Mouse (Mus musculus): Measurements from ENCODE around the gene Gm3854. TPM values are rescaled to one million over a fixed set of nuclear protein-coding genes. Genes with fewer than 3 reads are reported as not detected.
A peak's percentile ranks its signal among the peaks of the same experiment; 100 is the strongest.

The Gm3854 gene
- polyA plus RNA-seq, 1 experiment from 2014 or later: 0.11 TPM

GRCm38 (mm10) chr7:6378441-6378840 lies 34.9 kb downstream of the Gm3854 start:
- no peak overlapping the region for H3K4me2 ChIP-seq (ENCODE audit: low read depth, low read length)
- H3K27me3 ChIP-seq (ENCODE audit: control insufficient read depth, insufficient read depth, low read depth, low read length): no peaks in the 10 kb centered on the region
- H3K9me3 ChIP-seq (replicated peaks; ENCODE audit: control insufficient read depth, low read length): no peaks in the 10 kb centered on the region
- no peaks in the 10 kb centered on the region for H3K36me3 ChIP-seq (ENCODE audit: control insufficient read depth, insufficient read depth)
- no peak overlapping the region for H3K27ac ChIP-seq (ENCODE audit: low read length)
- H3K9ac ChIP-seq (ENCODE audit: low read depth, low read length): no peak overlapping the region
- H3K4me3 ChIP-seq (ENCODE audit: low read depth, low read length): no peak overlapping the region
- H3K4me1 ChIP-seq (ENCODE audit: control insufficient read depth, low read depth, low read length): peaks cover 12% of the 10 kb centered on the region
- WGBS (ENCODE audit: insufficient replicate concordance): 75% methylated on average over 8 of the region's 8 CpGs
- ATAC-seq (ENCODE audit: low read depth): no peak

GRCm38 (mm10) chr7:6381431-6381830 lies 37.9 kb downstream of the Gm3854 start:
- no peak for ATAC-seq (ENCODE audit: low read depth)
- Histone ChIP-seq H3K9me3 (replicated peaks; ENCODE audit: control insufficient read depth, low read length) (no peaks in the 10 kb centered on the region), H3K27me3 (ENCODE audit: control insufficient read depth, insufficient read depth, low read depth, low read length) (no peaks in the 10 kb centered on the region), H3K4me2 (ENCODE audit: low read depth, low read length) (no peak overlapping the region), H3K36me3 (ENCODE audit: control insufficient read depth, insufficient read depth) (no peaks in the 10 kb centered on the region), H3K4me1 (ENCODE audit: control insufficient read depth, low read depth, low read length) (peaks cover 18% of the 10 kb centered on the region), H3K27ac (ENCODE audit: low read length) (no peak overlapping the region), H3K4me3 (ENCODE audit: low read depth, low read length) (no peak overlapping the region), H3K9ac (ENCODE audit: low read depth, low read length) (no peak overlapping the region)
- WGBS (ENCODE audit: insufficient replicate concordance): 73% methylated on average over 2 of the region's 2 CpGs

- Histone ChIP-seq H3K9me3 (replicated peaks; ENCODE audit: control insufficient read depth, low read length) (no peaks in the 10 kb centered on the region), H3K4me2 (ENCODE audit: low read depth, low read length) (peak within 1 kb of the TSS; percentile 82), H3K4me1 (ENCODE audit: control insufficient read depth, low read depth, low read length) (peaks cover 18% of the 10 kb centered on the region), H3K4me3 (ENCODE audit: low read depth, low read length) (peak within 1 kb of the TSS; percentile 66), H3K27ac (ENCODE audit: low read length) (no peak within 1 kb of the TSS), H3K9ac (ENCODE audit: low read depth, low read length) (peak within 1 kb of the TSS; percentile 55), H3K36me3 (ENCODE audit: control insufficient read depth, insufficient read depth) (no peaks in the 10 kb centered on the region), H3K27me3 (ENCODE audit: control insufficient read depth, insufficient read depth, low read depth, low read length) (no peaks in the 10 kb centered on the region)
- peak; percentile 95 for ATAC-seq (ENCODE audit: low read depth)
- under 1% methylated on average over 28 of the region's 28 CpGs for WGBS (ENCODE audit: insufficient replicate concordance)
Observed at GRCm38 (mm10) chr7:6383044-6383455, 39.5 kb downstream of the Gm3854 start, which contains the start of gene Zfp28. Zfp28 (plus strand) TSS chr7:6383295.

- peaks cover 18% of the 10 kb centered on the region for H3K4me1 ChIP-seq (ENCODE audit: control insufficient read depth, low read depth, low read length)
- ATAC-seq (ENCODE audit: low read depth): no peak
- 23% methylated on average over 8 of the region's 8 CpGs for WGBS (ENCODE audit: insufficient replicate concordance)
- no peak overlapping the region for H3K9ac ChIP-seq (ENCODE audit: low read depth, low read length)
- peak overlapping the region; percentile 82; the same call in 1 of the 2 replicates for H3K4me2 ChIP-seq (ENCODE audit: low read depth, low read length)
- H3K27me3 ChIP-seq (ENCODE audit: control insufficient read depth, insufficient read depth, low read depth, low read length): no peaks in the 10 kb centered on the region
- H3K27ac ChIP-seq (ENCODE audit: low read length): no peak overlapping the region
- peak overlapping the region; percentile 66; the same call in 1 of the 2 replicates for H3K4me3 ChIP-seq (ENCODE audit: low read depth, low read length)
- no peaks in the 10 kb centered on the region for H3K36me3 ChIP-seq (ENCODE audit: control insufficient read depth, insufficient read depth)
- H3K9me3 ChIP-seq (replicated peaks; ENCODE audit: control insufficient read depth, low read length): no peaks in the 10 kb centered on the region
Observed at GRCm38 (mm10) chr7:6384011-6384410, 40.5 kb downstream of the Gm3854 start.

GRCm38 (mm10) chr7:6386995-6387394 lies 43.4 kb downstream of the Gm3854 start:
- Histone ChIP-seq H3K36me3 (ENCODE audit: control insufficient read depth, insufficient read depth) (no peaks in the 10 kb centered on the region), H3K9ac (ENCODE audit: low read depth, low read length) (no peak overlapping the region), H3K9me3 (replicated peaks; ENCODE audit: control insufficient read depth, low read length) (no peaks in the 10 kb centered on the region), H3K4me3 (ENCODE audit: low read depth, low read length) (no peak overlapping the region), H3K4me2 (ENCODE audit: low read depth, low read length) (no peak overlapping the region), H3K27ac (ENCODE audit: low read length) (no peak overlapping the region), H3K4me1 (ENCODE audit: control insufficient read depth, low read depth, low read length) (peaks cover 18% of the 10 kb centered on the region), H3K27me3 (ENCODE audit: control insufficient read depth, insufficient read depth, low read depth, low read length) (no peaks in the 10 kb centered on the region)
- WGBS (ENCODE audit: insufficient replicate concordance): 79% methylated on average over 8 of the region's 8 CpGs
- no peak for ATAC-seq (ENCODE audit: low read depth)

- H3K4me3 ChIP-seq (ENCODE audit: low read depth, low read length): no peak overlapping the region
- H3K4me1 ChIP-seq (ENCODE audit: control insufficient read depth, low read depth, low read length): peaks cover 1% of the 10 kb centered on the region
- H3K9me3 ChIP-seq (replicated peaks; ENCODE audit: control insufficient read depth, low read length): no peaks in the 10 kb centered on the region
- no peak overlapping the region for H3K9ac ChIP-seq (ENCODE audit: low read depth, low read length)
- no peaks in the 10 kb centered on the region for H3K27me3 ChIP-seq (ENCODE audit: control insufficient read depth, insufficient read depth, low read depth, low read length)
- no peak for ATAC-seq (ENCODE audit: low read depth)
- WGBS (ENCODE audit: insufficient replicate concordance): 67% methylated on average over 5 of the region's 5 CpGs
- no peaks in the 10 kb centered on the region for H3K36me3 ChIP-seq (ENCODE audit: control insufficient read depth, insufficient read depth)
- H3K27ac ChIP-seq (ENCODE audit: low read length): no peak overlapping the region
- no peak overlapping the region for H3K4me2 ChIP-seq (ENCODE audit: low read depth, low read length)
Observed at GRCm38 (mm10) chr7:6388971-6389370, 45.4 kb downstream of the Gm3854 start.

- H3K4me1 ChIP-seq (ENCODE audit: control insufficient read depth, low read depth, low read length): no peaks in the 10 kb centered on the region
- no peak overlapping the region for H3K4me2 ChIP-seq (ENCODE audit: low read depth, low read length)
- ATAC-seq (ENCODE audit: low read depth): no peak
- no peaks in the 10 kb centered on the region for H3K9me3 ChIP-seq (replicated peaks; ENCODE audit: control insufficient read depth, low read length)
- WGBS (ENCODE audit: insufficient replicate concordance): 53% methylated on average over 5 of the region's 5 CpGs
- no peaks in the 10 kb centered on the region for H3K36me3 ChIP-seq (ENCODE audit: control insufficient read depth, insufficient read depth)
- no peak overlapping the region for H3K27ac ChIP-seq (ENCODE audit: low read length)
- no peak overlapping the region for H3K4me3 ChIP-seq (ENCODE audit: low read depth, low read length)
- H3K27me3 ChIP-seq (ENCODE audit: control insufficient read depth, insufficient read depth, low read depth, low read length): no peaks in the 10 kb centered on the region
- no peak overlapping the region for H3K9ac ChIP-seq (ENCODE audit: low read depth, low read length)
Observed at GRCm38 (mm10) chr7:6389449-6389848, 45.9 kb downstream of the Gm3854 start.

GRCm38 (mm10) chr7:6397996-6398975 lies 54.7 kb downstream of the Gm3854 start, which contains the start of gene Smim17:
Smim17 (plus strand) TSS chr7:6398715.
- ATAC-seq (ENCODE audit: low read depth): 0 out of 2 replicates have a peak, but pooled peaks have one; percentile 30
- 22% methylated on average over 25 of the region's 25 CpGs for WGBS (ENCODE audit: insufficient replicate concordance)
- H3K36me3 ChIP-seq (ENCODE audit: control insufficient read depth, insufficient read depth): no peaks in the 10 kb centered on the region
- 0 out of 2 replicates have a peak within 1 kb of the TSS, but pooled peaks have one; percentile 33 for H3K9ac ChIP-seq (ENCODE audit: low read depth, low read length)
- H3K27ac ChIP-seq (ENCODE audit: low read length): no peak within 1 kb of the TSS
- H3K27me3 ChIP-seq (ENCODE audit: control insufficient read depth, insufficient read depth, low read depth, low read length): no peaks in the 10 kb centered on the region
- no peaks in the 10 kb centered on the region for H3K9me3 ChIP-seq (replicated peaks; ENCODE audit: control insufficient read depth, low read length)
- H3K4me3 ChIP-seq (ENCODE audit: low read depth, low read length): peak within 1 kb of the TSS; percentile 57
- peaks cover 3% of the 10 kb centered on the region for H3K4me1 ChIP-seq (ENCODE audit: control insufficient read depth, low read depth, low read length)
- H3K4me2 ChIP-seq (ENCODE audit: low read depth, low read length): peak within 1 kb of the TSS; percentile 64
